Mouse (Mus musculus) myocyte (in vitro differentiated cells): ENCODE measurements at regions not wholly inside any gene's neighbourhood (a gene's known extent, or its start where the extent isn't known, plus 50 kb on each side); places are given as distances from the start of the nearest gene placed in this dataset.

Source experiments
- E2F4 ChIP-seq: IDR thresholded peaks from one replicate; pipeline ENCODE4 v1.6.1; 2011; ENCODE audit warnings: mild to moderate bottlenecking, control low read depth, moderate library complexity; ENCODE audit not compliant: insufficient read depth
- POLR2A ChIP-seq: IDR thresholded peaks from one replicate; pipeline ENCODE4 v1.6.1; 2011; ENCODE audit warnings: low read depth, mild to moderate bottlenecking, control low read depth, moderate library complexity; ENCODE audit not compliant: insufficient read length
- POLR2AphosphoS2 ChIP-seq: IDR thresholded peaks from one replicate; pipeline ENCODE4 v1.6.1; 2011; ENCODE audit warnings: low read depth, control low read depth; ENCODE audit not compliant: insufficient read length
- REST ChIP-seq: IDR thresholded peaks from one replicate; pipeline ENCODE4 v1.6.1; 2011; ENCODE audit warnings: mild to moderate bottlenecking, control low read depth, moderate library complexity; ENCODE audit not compliant: insufficient read depth, insufficient read length
- TCF12 ChIP-seq: IDR thresholded peaks from one replicate; pipeline ENCODE4 v1.6.1; 2011; ENCODE audit warnings: mild to moderate bottlenecking, control low read depth; ENCODE audit not compliant: poor library complexity, insufficient read depth, severe bottlenecking

DNA sequence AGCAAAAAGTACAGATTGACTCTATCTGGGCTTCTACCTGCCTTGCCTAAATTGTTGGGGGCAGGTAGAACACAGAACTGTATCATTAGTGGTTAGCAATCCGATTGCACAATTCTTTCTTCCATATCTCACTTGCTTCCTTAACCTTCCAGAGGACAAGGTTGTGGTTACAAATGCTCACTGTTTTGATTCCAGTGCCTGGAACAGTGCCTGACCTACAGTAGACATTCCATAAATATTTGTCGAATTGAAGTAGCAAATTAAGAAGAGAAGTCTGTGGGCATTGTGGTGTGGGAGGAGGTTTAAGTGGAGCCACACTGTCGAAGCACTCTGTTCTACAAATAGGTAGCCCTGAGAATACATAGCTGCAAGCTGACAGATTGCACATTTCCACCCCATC, 135.7 kb upstream of the Kirrel3 start:
- TF ChIP-seq POLR2A (no peak), POLR2AphosphoS2 (no peak), E2F4 (no peak), TCF12 (no peak), REST (no peak)
